Mouse (Mus musculus): Measurements from ENCODE around the gene Dapp1. TPM values are rescaled to one million over a fixed set of nuclear protein-coding genes. Genes with fewer than 3 reads are reported as not detected.
"Not testable (repeated sequence)": the region's sequence is repeated elsewhere in the genome, so short reads cannot be mapped to it uniquely, and the experiment has no call there.

Gene Dapp1
- polyA plus RNA-seq, 1 experiment: 9.9 TPM

GRCm38 (mm10) chr3:137968105-137968819 is 13.1 kb downstream of the Dapp1 start:
- Histone ChIP-seq H3K9ac (ENCODE audit: low read depth, poor library complexity, severe bottlenecking) (peak overlapping the region; percentile 59; the same call in 1 of the 2 replicates), H3K9me3 (replicated peaks; ENCODE audit: control insufficient read depth, insufficient read depth, low read length, poor library complexity, severe bottlenecking) (no peaks in the 10 kb centered on the region), H3K4me1 (ENCODE audit: control insufficient read depth, insufficient read depth, low read length) (no peaks in the 10 kb centered on the region), H3K27ac (ENCODE audit: insufficient read depth, low read length) (no peak overlapping the region), H3K4me3 (ENCODE audit: low read depth, low read length) (peak overlapping the region; percentile 24; the same call in 1 of the 2 replicates), H3K27me3 (ENCODE audit: control insufficient read depth, insufficient read depth, low read length, poor library complexity, severe bottlenecking) (no peaks in the 10 kb centered on the region), H3K36me3 (ENCODE audit: control insufficient read depth, insufficient read depth, low read length, poor library complexity, severe bottlenecking) (no peaks in the 10 kb centered on the region)
- TF ChIP-seq POLR2A (IDR thresholded peaks at IDR 0.05; ENCODE audit: insufficient read depth, low read length): no peak
- TF ChIP-seq CTCF (IDR thresholded peaks at IDR 0.05; ENCODE audit: low read depth, low read length): no peak
- TF ChIP-seq EP300 (IDR thresholded peaks at IDR 0.05; ENCODE audit: insufficient read depth, low read depth, low read length): no peak

- not testable (repeated sequence) for H3K9me3 ChIP-seq (replicated peaks; ENCODE audit: control insufficient read depth, insufficient read depth, low read length, poor library complexity, severe bottlenecking); H3K27ac ChIP-seq (ENCODE audit: insufficient read depth, low read length); H3K4me1 ChIP-seq (ENCODE audit: control insufficient read depth, insufficient read depth, low read length); H3K9ac ChIP-seq (ENCODE audit: low read depth, poor library complexity, severe bottlenecking); H3K36me3 ChIP-seq (ENCODE audit: control insufficient read depth, insufficient read depth, low read length, poor library complexity, severe bottlenecking); H3K4me3 ChIP-seq (ENCODE audit: low read depth, low read length); H3K27me3 ChIP-seq (ENCODE audit: control insufficient read depth, insufficient read depth, low read length, poor library complexity, severe bottlenecking)
Observed at GRCm38 (mm10) chr3:137964014-137964413, 17.3 kb downstream of the Dapp1 start.

- TF ChIP-seq CTCF (IDR thresholded peaks at IDR 0.05; ENCODE audit: low read depth, low read length) (no peak), POLR2A (IDR thresholded peaks at IDR 0.05; ENCODE audit: insufficient read depth, low read length) (no peak), EP300 (IDR thresholded peaks at IDR 0.05; ENCODE audit: insufficient read depth, low read depth, low read length) (no peak)
- peaks cover 3% of the 10 kb centered on the region for H3K4me1 ChIP-seq (ENCODE audit: control insufficient read depth, insufficient read depth, low read length)
- no peak overlapping the region for H3K27ac ChIP-seq (ENCODE audit: insufficient read depth, low read length)
- no peaks in the 10 kb centered on the region for H3K9me3 ChIP-seq (replicated peaks; ENCODE audit: control insufficient read depth, insufficient read depth, low read length, poor library complexity, severe bottlenecking)
- H3K27me3 ChIP-seq (ENCODE audit: control insufficient read depth, insufficient read depth, low read length, poor library complexity, severe bottlenecking): no peaks in the 10 kb centered on the region
- no peaks in the 10 kb centered on the region for H3K36me3 ChIP-seq (ENCODE audit: control insufficient read depth, insufficient read depth, low read length, poor library complexity, severe bottlenecking)
- H3K4me3 ChIP-seq (ENCODE audit: low read depth, low read length): no peak overlapping the region
- H3K9ac ChIP-seq (ENCODE audit: low read depth, poor library complexity, severe bottlenecking): no peak overlapping the region
Observed at GRCm38 (mm10) chr3:137963508-137963907, 17.8 kb downstream of the Dapp1 start.

GRCm38 (mm10) chr3:137961736-137962385 is 19.5 kb downstream of the Dapp1 start:
- H3K9me3 ChIP-seq (replicated peaks; ENCODE audit: control insufficient read depth, insufficient read depth, low read length, poor library complexity, severe bottlenecking): no peaks in the 10 kb centered on the region
- no peak overlapping the region for H3K9ac ChIP-seq (ENCODE audit: low read depth, poor library complexity, severe bottlenecking)
- no peak overlapping the region for H3K4me3 ChIP-seq (ENCODE audit: low read depth, low read length)
- no peaks in the 10 kb centered on the region for H3K36me3 ChIP-seq (ENCODE audit: control insufficient read depth, insufficient read depth, low read length, poor library complexity, severe bottlenecking)
- peaks cover 3% of the 10 kb centered on the region for H3K4me1 ChIP-seq (ENCODE audit: control insufficient read depth, insufficient read depth, low read length)
- no peak for TF ChIP-seq CTCF (IDR thresholded peaks at IDR 0.05; ENCODE audit: low read depth, low read length)
- TF ChIP-seq EP300 (IDR thresholded peaks at IDR 0.05; ENCODE audit: insufficient read depth, low read depth, low read length): 0 out of 2 replicates have a peak, but pooled peaks have one; percentile 26
- no peaks in the 10 kb centered on the region for H3K27me3 ChIP-seq (ENCODE audit: control insufficient read depth, insufficient read depth, low read length, poor library complexity, severe bottlenecking)
- peak overlapping the region; percentile 41; the same call in 1 of the 2 replicates for H3K27ac ChIP-seq (ENCODE audit: insufficient read depth, low read length)

GRCm38 (mm10) chr3:137959456-137959855 is 21.9 kb downstream of the Dapp1 start:
- H3K9me3 ChIP-seq (replicated peaks; ENCODE audit: control insufficient read depth, insufficient read depth, low read length, poor library complexity, severe bottlenecking): no peaks in the 10 kb centered on the region
- no peak overlapping the region for H3K9ac ChIP-seq (ENCODE audit: low read depth, poor library complexity, severe bottlenecking)
- TF ChIP-seq POLR2A (IDR thresholded peaks at IDR 0.05; ENCODE audit: insufficient read depth, low read length) (no peak), CTCF (IDR thresholded peaks at IDR 0.05; ENCODE audit: low read depth, low read length) (no peak), EP300 (IDR thresholded peaks at IDR 0.05; ENCODE audit: insufficient read depth, low read depth, low read length) (no peak)
- no peak overlapping the region for H3K4me3 ChIP-seq (ENCODE audit: low read depth, low read length)
- peaks cover 3% of the 10 kb centered on the region for H3K4me1 ChIP-seq (ENCODE audit: control insufficient read depth, insufficient read depth, low read length)
- H3K36me3 ChIP-seq (ENCODE audit: control insufficient read depth, insufficient read depth, low read length, poor library complexity, severe bottlenecking): no peaks in the 10 kb centered on the region
- H3K27me3 ChIP-seq (ENCODE audit: control insufficient read depth, insufficient read depth, low read length, poor library complexity, severe bottlenecking): no peaks in the 10 kb centered on the region
- no peak overlapping the region for H3K27ac ChIP-seq (ENCODE audit: insufficient read depth, low read length)

GRCm38 (mm10) chr3:137958352-137958751 is 23.0 kb downstream of the Dapp1 start:
- Histone ChIP-seq H3K27me3 (ENCODE audit: control insufficient read depth, insufficient read depth, low read length, poor library complexity, severe bottlenecking) (no peaks in the 10 kb centered on the region), H3K27ac (ENCODE audit: insufficient read depth, low read length) (no peak overlapping the region), H3K9ac (ENCODE audit: low read depth, poor library complexity, severe bottlenecking) (no peak overlapping the region), H3K9me3 (replicated peaks; ENCODE audit: control insufficient read depth, insufficient read depth, low read length, poor library complexity, severe bottlenecking) (no peaks in the 10 kb centered on the region), H3K4me3 (ENCODE audit: low read depth, low read length) (no peak overlapping the region), H3K4me1 (ENCODE audit: control insufficient read depth, insufficient read depth, low read length) (peaks cover 3% of the 10 kb centered on the region), H3K36me3 (ENCODE audit: control insufficient read depth, insufficient read depth, low read length, poor library complexity, severe bottlenecking) (no peaks in the 10 kb centered on the region)
- TF ChIP-seq CTCF (IDR thresholded peaks at IDR 0.05; ENCODE audit: low read depth, low read length) (no peak), POLR2A (IDR thresholded peaks at IDR 0.05; ENCODE audit: insufficient read depth, low read length) (no peak), EP300 (IDR thresholded peaks at IDR 0.05; ENCODE audit: insufficient read depth, low read depth, low read length) (no peak)

Measured in ES-Bruce4 (cell line).